Mouse (Mus musculus) lung, adult 2 months (tissue): ENCODE data around the gene Ttyh2.

Experiments
- CTCF ChIP-seq: fragments of 200-500 bp; IDR thresholded peaks from 2 replicates; pipeline ENCODE4 v1.5.1; 2011; ENCODE audit warnings: mild to moderate bottlenecking, low read length, control low read depth; ENCODE audit not compliant: insufficient read depth
- POLR2A ChIP-seq: fragments of 200-500 bp; IDR thresholded peaks from 2 replicates; pipeline ENCODE4 v1.6.1; 2011; ENCODE audit warnings: low read depth, mild to moderate bottlenecking, control low read depth, low read length, borderline replicate concordance; ENCODE audit errors: extremely low read depth

GRCm38 (mm10) chr11:114698496-114698895 lies 23.3 kb downstream of the Ttyh2 start:
- no peak for TF ChIP-seq CTCF
- TF ChIP-seq POLR2A, result no peak
